ENCODE assay signal across 23 mouse cellular contexts in genomic region chr1:36841806-36842205, GRCm38 (mm10).
"Had no signal": no experiment of that assay in that cellular context is flagged by ENCODE, and none has a peak within 500 bp of the region (broad histone marks: within the 10 kb centered on the region; RNA-seq: fewer than 3 reads in every experiment).

No protein-coding gene starts in this region.

- DNase-seq: kidney, adult 2 months; kidney, postnatal 14 days; liver; lung, adult 18-20 months; lung, postnatal 10 days; lung, postnatal 4 days; right cerebral cortex, adult 18-20 months; right cerebral cortex, postnatal 14 days; right cerebral cortex, postnatal 4 days; thymus, adult 2 months; thymus, postnatal 14 days; thymus, postnatal 4 days had no signal

- H3K4me2 ChIP-seq: kidney, embryonic 15.5 days; limb, embryonic 13.5 days; liver, embryonic 12.5 days; liver, embryonic 15.5 days; lung, embryonic 15.5 days; midbrain, embryonic 12.5 days; neural tube, embryonic 13.5 days had no signal

- ATAC-seq: liver, embryonic 12.5 days; midbrain, embryonic 16.5 days had no signal

- H3K9ac ChIP-seq: kidney, embryonic 15.5 days; limb, embryonic 13.5 days; liver, embryonic 12.5 days; liver, embryonic 15.5 days; lung, embryonic 15.5 days; midbrain, embryonic 12.5 days; neural tube, embryonic 13.5 days had no signal

- H3K27ac ChIP-seq: kidney, embryonic 15.5 days; limb, embryonic 10.5 days; limb, embryonic 13.5 days; liver, embryonic 12.5 days; liver, embryonic 15.5 days; lung, embryonic 15.5 days; midbrain, embryonic 12.5 days; neural tube, embryonic 13.5 days; stomach, postnatal 0 days had no signal

- H3K4me3 ChIP-seq: kidney, embryonic 15.5 days; limb, embryonic 10.5 days; limb, embryonic 13.5 days; liver, embryonic 12.5 days; liver, embryonic 15.5 days; lung, embryonic 15.5 days; midbrain, embryonic 12.5 days; myocyte; neural tube, embryonic 13.5 days had no signal

- H3K9me3 ChIP-seq: kidney, embryonic 15.5 days; limb, embryonic 10.5 days; limb, embryonic 13.5 days; liver, embryonic 12.5 days; liver, embryonic 15.5 days; lung, embryonic 15.5 days; midbrain, embryonic 12.5 days; neural tube, embryonic 13.5 days had no signal

- H3K27me3 ChIP-seq: kidney, embryonic 15.5 days; limb, embryonic 13.5 days; liver, embryonic 12.5 days; liver, embryonic 15.5 days; lung, embryonic 15.5 days; midbrain, embryonic 12.5 days; neural tube, embryonic 13.5 days had no signal
